Mouse (Mus musculus) thymus, postnatal 4 days (tissue): ENCODE measurements around the gene Arhgef3.

Source experiments
- DNase-seq: peaks from one replicate; pipeline ENCODE4 v3.0.0; 2021

Arhgef3 gene

DNA sequence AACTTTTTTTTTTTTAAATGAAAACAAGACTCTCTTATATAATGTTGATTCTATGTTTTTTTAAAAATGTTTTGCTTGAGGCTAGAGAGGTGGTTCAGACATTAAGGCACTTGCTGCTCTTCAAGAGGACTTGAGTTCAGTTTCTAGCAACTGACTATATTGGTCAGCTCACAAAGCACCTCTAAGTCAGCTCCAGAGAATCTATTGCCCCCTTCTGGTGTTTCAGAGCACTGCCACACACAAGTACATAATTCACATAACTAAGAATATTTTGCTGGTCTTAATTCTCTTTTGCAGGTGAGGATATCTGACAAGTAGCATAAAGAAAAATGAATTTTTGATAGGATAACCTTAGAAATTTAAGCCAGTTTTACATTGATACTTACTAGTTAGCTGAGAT lies 326.2 kb downstream of the Arhgef3 start:
- DNase-seq: peak; percentile 21

DNA sequence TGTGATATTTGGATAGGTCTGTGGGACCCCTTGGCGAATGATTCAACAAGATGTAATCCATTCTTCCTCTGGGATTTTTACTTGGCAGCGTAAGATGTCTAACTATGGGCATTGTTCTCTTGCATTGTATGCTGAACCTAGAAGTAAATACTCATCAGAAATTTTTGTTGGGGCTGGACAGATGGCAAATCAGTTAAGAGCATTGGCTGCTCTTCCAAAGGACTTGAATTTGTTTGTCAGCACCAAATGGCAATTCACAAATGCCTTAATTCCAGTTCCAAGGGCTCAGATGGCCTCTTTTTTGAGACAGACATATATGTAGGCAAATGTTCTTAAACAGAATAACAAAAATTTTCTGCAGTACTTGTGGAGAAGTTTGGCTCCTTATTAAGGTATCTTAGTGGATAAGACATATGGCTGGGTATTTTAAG lies 330.2 kb downstream of the Arhgef3 start:
- DNase-seq: no peak

DNA sequence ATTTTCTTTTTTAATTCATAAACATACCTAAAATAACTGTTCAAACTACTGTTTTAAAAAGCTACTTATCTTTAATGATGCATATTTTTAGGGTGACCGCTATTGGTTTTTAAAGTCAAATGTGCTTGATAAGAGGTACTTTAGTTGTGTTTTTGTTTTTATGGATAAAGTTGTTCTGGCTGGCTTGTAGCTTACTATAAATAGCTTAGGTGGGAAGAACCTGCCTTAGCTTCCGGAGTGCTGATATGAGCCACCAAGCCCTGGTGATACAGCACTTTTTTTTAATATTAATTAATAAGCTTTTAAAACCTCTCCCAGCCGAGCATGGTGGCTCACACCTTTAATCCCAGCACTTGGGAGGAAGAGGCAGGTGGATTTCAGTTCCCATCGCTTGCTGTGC lies 332.3 kb downstream of the Arhgef3 start:
- DNase-seq: no peak
